Mouse (Mus musculus): Measurements from ENCODE around the gene Sdr9c7.

GRCm38 (mm10) chr10:127877681-127878080, 20.6 kb upstream of the Sdr9c7 start:
- TF ChIP-seq POLR2A (IDR thresholded peaks at IDR 0.05; ENCODE audit: borderline replicate concordance, low read depth, low read length) (no peak), CTCF (IDR thresholded peaks at IDR 0.05; ENCODE audit: low read depth, low read length) (no peak)

All from bone marrow macrophage, adult 2 months (primary cell).